Mouse (Mus musculus): ENCODE data around the gene Abcb1a. TPM values are rescaled to one million over a fixed set of nuclear protein-coding genes. Genes with fewer than 3 reads are reported as not detected.
"Not testable (repeated sequence)": the region's sequence is repeated elsewhere in the genome, so short reads cannot be mapped to it uniquely, and the experiment has no call there.

Abcb1a gene
- polyA plus RNA-seq, 1 experiment from 2014 or later = 0.28 TPM

- no peaks in the 10 kb centered on the region for H3K4me1 ChIP-seq
- no peaks in the 10 kb centered on the region for H3K36me3 ChIP-seq
- no peak overlapping the region for H3K27ac ChIP-seq
- H3K27me3 ChIP-seq (ENCODE audit: insufficient read depth, poor library complexity, severe bottlenecking) = no peaks in the 10 kb centered on the region
- no peak for DNase-seq (ENCODE audit: low spot score)
- H3K4me3 ChIP-seq = no peak overlapping the region
- H3K9me3 ChIP-seq = no peaks in the 10 kb centered on the region
- WGBS = 79% methylated on average over 6 of the region's 6 CpGs
Observed at GRCm38 (mm10) chr5:8675262-8675951, 15.5 kb downstream of the Abcb1a start.

GRCm38 (mm10) chr5:8675952-8676262 lies 16.0 kb downstream of the Abcb1a start:
- Histone ChIP-seq H3K4me3 (no peak overlapping the region), H3K36me3 (no peaks in the 10 kb centered on the region), H3K4me1 (no peaks in the 10 kb centered on the region), H3K27ac (no peak overlapping the region), H3K9me3 (no peaks in the 10 kb centered on the region), H3K27me3 (ENCODE audit: insufficient read depth, poor library complexity, severe bottlenecking) (no peaks in the 10 kb centered on the region)
- WGBS = 84% methylated on average over 1 of the region's 1 CpGs
- DNase-seq (ENCODE audit: low spot score) = no peak

GRCm38 (mm10) chr5:8681166-8681565 lies 21.3 kb downstream of the Abcb1a start:
- no peak for DNase-seq (ENCODE audit: low spot score)
- Histone ChIP-seq H3K4me1 (no peaks in the 10 kb centered on the region), H3K9me3 (no peaks in the 10 kb centered on the region), H3K36me3 (no peaks in the 10 kb centered on the region), H3K27ac (no peak overlapping the region), H3K4me3 (no peak overlapping the region), H3K27me3 (ENCODE audit: insufficient read depth, poor library complexity, severe bottlenecking) (no peaks in the 10 kb centered on the region)
- WGBS = 42% methylated on average over 3 of the region's 3 CpGs

GRCm38 (mm10) chr5:8683686-8684085 lies 23.8 kb downstream of the Abcb1a start:
- WGBS = 82% methylated on average over 3 of the region's 3 CpGs
- H3K4me1 ChIP-seq = no peaks in the 10 kb centered on the region
- H3K27me3 ChIP-seq (ENCODE audit: insufficient read depth, poor library complexity, severe bottlenecking) = no peaks in the 10 kb centered on the region
- H3K9me3 ChIP-seq = no peaks in the 10 kb centered on the region
- no peaks in the 10 kb centered on the region for H3K36me3 ChIP-seq
- DNase-seq (ENCODE audit: low spot score) = no peak
- H3K4me3 ChIP-seq = no peak overlapping the region
- no peak overlapping the region for H3K27ac ChIP-seq

GRCm38 (mm10) chr5:8686071-8686470 lies 26.2 kb downstream of the Abcb1a start:
- DNase-seq (ENCODE audit: low spot score) = no peak
- Histone ChIP-seq H3K27me3 (ENCODE audit: insufficient read depth, poor library complexity, severe bottlenecking) (no peaks in the 10 kb centered on the region), H3K27ac (no peak overlapping the region), H3K36me3 (no peaks in the 10 kb centered on the region), H3K4me3 (no peak overlapping the region), H3K4me1 (no peaks in the 10 kb centered on the region), H3K9me3 (no peaks in the 10 kb centered on the region)
- WGBS = 70% methylated on average over 2 of the region's 2 CpGs

GRCm38 (mm10) chr5:8687550-8687949 lies 27.7 kb downstream of the Abcb1a start:
- no peaks in the 10 kb centered on the region for H3K4me1 ChIP-seq
- H3K36me3 ChIP-seq = no peaks in the 10 kb centered on the region
- 65% methylated on average over 5 of the region's 5 CpGs for WGBS
- H3K4me3 ChIP-seq = no peak overlapping the region
- H3K9me3 ChIP-seq = no peaks in the 10 kb centered on the region
- no peak overlapping the region for H3K27ac ChIP-seq
- no peaks in the 10 kb centered on the region for H3K27me3 ChIP-seq (ENCODE audit: insufficient read depth, poor library complexity, severe bottlenecking)
- DNase-seq (ENCODE audit: low spot score) = no peak

GRCm38 (mm10) chr5:8716061-8716460 lies 56.2 kb downstream of the Abcb1a start:
- H3K4me3 ChIP-seq = no peak overlapping the region
- no peaks in the 10 kb centered on the region for H3K27me3 ChIP-seq (ENCODE audit: insufficient read depth, poor library complexity, severe bottlenecking)
- no peak for DNase-seq (ENCODE audit: low spot score)
- no peaks in the 10 kb centered on the region for H3K4me1 ChIP-seq
- H3K27ac ChIP-seq = no peak overlapping the region
- no peaks in the 10 kb centered on the region for H3K36me3 ChIP-seq
- no peaks in the 10 kb centered on the region for H3K9me3 ChIP-seq

- no peak for DNase-seq (ENCODE audit: low spot score)
- Histone ChIP-seq H3K27ac (no peak overlapping the region), H3K9me3 (no peaks in the 10 kb centered on the region), H3K36me3 (no peaks in the 10 kb centered on the region), H3K27me3 (ENCODE audit: insufficient read depth, poor library complexity, severe bottlenecking) (no peaks in the 10 kb centered on the region), H3K4me1 (no peaks in the 10 kb centered on the region), H3K4me3 (no peak overlapping the region)
- WGBS = 65% methylated on average over 1 of the region's 1 CpGs
Observed at GRCm38 (mm10) chr5:8719556-8719955, 59.7 kb downstream of the Abcb1a start.

GRCm38 (mm10) chr5:8722224-8722623 lies 62.3 kb downstream of the Abcb1a start:
- H3K9me3 ChIP-seq = no peaks in the 10 kb centered on the region
- H3K27ac ChIP-seq = no peak overlapping the region
- no peaks in the 10 kb centered on the region for H3K36me3 ChIP-seq
- WGBS = 47% methylated on average over 1 of the region's 1 CpGs
- no peaks in the 10 kb centered on the region for H3K27me3 ChIP-seq (ENCODE audit: insufficient read depth, poor library complexity, severe bottlenecking)
- no peak overlapping the region for H3K4me3 ChIP-seq
- no peaks in the 10 kb centered on the region for H3K4me1 ChIP-seq
- DNase-seq (ENCODE audit: low spot score) = no peak

GRCm38 (mm10) chr5:8722867-8723266 lies 63.0 kb downstream of the Abcb1a start:
- no peak for DNase-seq (ENCODE audit: low spot score)
- H3K9me3 ChIP-seq = no peaks in the 10 kb centered on the region
- WGBS = 62% methylated on average over 5 of the region's 5 CpGs
- H3K27ac ChIP-seq = no peak overlapping the region
- no peak overlapping the region for H3K4me3 ChIP-seq
- H3K27me3 ChIP-seq (ENCODE audit: insufficient read depth, poor library complexity, severe bottlenecking) = no peaks in the 10 kb centered on the region
- H3K4me1 ChIP-seq = no peaks in the 10 kb centered on the region
- H3K36me3 ChIP-seq = no peaks in the 10 kb centered on the region

- Histone ChIP-seq H3K4me3 (no peak overlapping the region), H3K36me3 (no peaks in the 10 kb centered on the region), H3K27me3 (ENCODE audit: insufficient read depth, poor library complexity, severe bottlenecking) (no peaks in the 10 kb centered on the region), H3K9me3 (no peaks in the 10 kb centered on the region), H3K27ac (no peak overlapping the region), H3K4me1 (no peaks in the 10 kb centered on the region)
- DNase-seq (ENCODE audit: low spot score) = no peak
- 63% methylated on average over 4 of the region's 4 CpGs for WGBS
Observed at GRCm38 (mm10) chr5:8727760-8728159, 67.9 kb downstream of the Abcb1a start.

GRCm38 (mm10) chr5:8732639-8733038 lies 72.8 kb downstream of the Abcb1a start:
- H3K27ac ChIP-seq = no peak overlapping the region
- DNase-seq (ENCODE audit: low spot score) = no peak
- H3K4me3 ChIP-seq = no peak overlapping the region
- H3K36me3 ChIP-seq = no peaks in the 10 kb centered on the region
- no peaks in the 10 kb centered on the region for H3K27me3 ChIP-seq (ENCODE audit: insufficient read depth, poor library complexity, severe bottlenecking)
- no peaks in the 10 kb centered on the region for H3K9me3 ChIP-seq
- H3K4me1 ChIP-seq = no peaks in the 10 kb centered on the region

- not testable (repeated sequence) for H3K4me3 ChIP-seq; H3K4me1 ChIP-seq; DNase-seq (ENCODE audit: low spot score); H3K36me3 ChIP-seq; H3K27ac ChIP-seq; H3K27me3 ChIP-seq (ENCODE audit: insufficient read depth, poor library complexity, severe bottlenecking); H3K9me3 ChIP-seq
- WGBS = 77% methylated on average over 9 of the region's 10 CpGs
Observed at GRCm38 (mm10) chr5:8733307-8733706, 73.4 kb downstream of the Abcb1a start.

GRCm38 (mm10) chr5:8736389-8736788 lies 76.5 kb downstream of the Abcb1a start:
- no peaks in the 10 kb centered on the region for H3K9me3 ChIP-seq
- no peak overlapping the region for H3K4me3 ChIP-seq
- H3K27ac ChIP-seq = no peak overlapping the region
- DNase-seq (ENCODE audit: low spot score) = no peak
- no peaks in the 10 kb centered on the region for H3K4me1 ChIP-seq
- 69% methylated on average over 4 of the region's 4 CpGs for WGBS
- no peaks in the 10 kb centered on the region for H3K27me3 ChIP-seq (ENCODE audit: insufficient read depth, poor library complexity, severe bottlenecking)
- H3K36me3 ChIP-seq = no peaks in the 10 kb centered on the region

All from heart, embryonic 10.5 days (tissue).